Mouse (Mus musculus) ES-E14 (cell line): Measurements from ENCODE around the gene Resp18. TPM values are rescaled to one million over a fixed set of nuclear protein-coding genes. Genes with fewer than 3 reads are reported as not detected.

Source experiments
- DNase-seq: peaks from one replicate; pipeline ENCODE4 v3.0.0-alpha.2; 2013; ENCODE audit warnings: low read depth, low spot score
- H3K27ac ChIP-seq: 2 replicates; pipeline ENCODE4 v1.5.1; 2012; ENCODE audit warnings: low read depth, mild to moderate bottlenecking, low read length, moderate library complexity, mixed read lengths; ENCODE audit not compliant: poor library complexity, insufficient read depth, severe bottlenecking
- H3K36me3 ChIP-seq: 2 replicates; pipeline ENCODE4 v1.6.1; 2012; ENCODE audit warnings: mild to moderate bottlenecking, low read length, moderate library complexity, mixed read lengths; ENCODE audit not compliant: control insufficient read depth, poor library complexity, insufficient read depth, severe bottlenecking
- H3K4me1 ChIP-seq, 2 experiments: fragments of 150-350 bp in 1 of 2; sonication (generic) in 1 of 2; 2 replicates each; pipeline ENCODE4 v1.6.1; 2012; ENCODE audit warnings: low read length in 2 of 2, mild to moderate bottlenecking in 1 of 2, mixed read lengths in 1 of 2; ENCODE audit not compliant: control insufficient read depth in 2 of 2, insufficient read depth in 2 of 2, poor library complexity in 1 of 2
- H3K4me3 ChIP-seq, 2 experiments: fragments of 150-350 bp in 1 of 2; sonication (generic) in 1 of 2; 2 replicates each; pipeline ENCODE4 v1.5.1; 2012; ENCODE audit warnings: low read length in 2 of 2, low read depth in 1 of 2, mild to moderate bottlenecking in 1 of 2, mixed read lengths in 1 of 2; ENCODE audit not compliant: insufficient read depth in 1 of 2, poor library complexity in 1 of 2, severe bottlenecking in 1 of 2
- H3K9ac ChIP-seq: 2 replicates; pipeline ENCODE4 v1.6.1; 2012; ENCODE audit warnings: low read depth, mild to moderate bottlenecking, low read length, mixed read lengths; ENCODE audit not compliant: poor library complexity, insufficient read depth, severe bottlenecking
- H3K9me3 ChIP-seq: fragments of 150-350 bp; sonication (generic); 2 replicates; pipeline ENCODE4 v1.6.1; 2012; ENCODE audit warnings: low read depth, mild to moderate bottlenecking, low read length; ENCODE audit not compliant: control insufficient read depth, insufficient read depth
- CHD2 ChIP-seq: IDR thresholded peaks from 2 replicates; pipeline ENCODE4 v1.6.1; 2014; ENCODE audit warnings: mild to moderate bottlenecking, low read depth, low read length, inconsistent platforms
- HCFC1 ChIP-seq: IDR thresholded peaks from 2 replicates; pipeline ENCODE4 v1.6.1; 2012; ENCODE audit warnings: low read length, inconsistent platforms, borderline replicate concordance; ENCODE audit not compliant: insufficient read depth
- MAFK ChIP-seq: IDR thresholded peaks from 2 replicates; pipeline ENCODE4 v1.6.1; 2014; ENCODE audit warnings: mild to moderate bottlenecking, low read depth, low read length, inconsistent platforms; ENCODE audit not compliant: insufficient read depth
- ZC3H11A ChIP-seq: IDR thresholded peaks from 2 replicates; pipeline ENCODE4 v1.6.1; 2012; ENCODE audit warnings: low read depth, mild to moderate bottlenecking, inconsistent platforms, low read length, borderline replicate concordance
- ZNF384 ChIP-seq: IDR thresholded peaks from 2 replicates; pipeline ENCODE4 v1.6.1; 2012; ENCODE audit warnings: low read depth, low read length, inconsistent platforms
- in situ Hi-C, 2 experiments: fragments of 600-800 bp; cut with MboI; formaldehyde crosslinking; loops; one replicate each; pipeline ENCODE4 v1.15.1; 2025; ENCODE audit warnings: low sequenced_read_pairs in 2 of 2, inconsistent platforms in 1 of 2; ENCODE audit not compliant: unreplicated experiment in 2 of 2
- total RNA-seq: library from RNA; depleted of rRNA; stranded (reverse); fragments of 300-350 nt; gene quantifications from 2 replicates; pipeline ENCODE4 v1.2.3, GENCODE M21; 2012

Resp18 gene
- total RNA-seq, 1 experiment: not detected

GRCm38 (mm10) chr1:75254625-75255013, 23.6 kb downstream of the Resp18 start:
- no peak overlapping the region for H3K27ac ChIP-seq
- H3K9ac ChIP-seq: no peak overlapping the region
- TF ChIP-seq MAFK (no peak), ZC3H11A (no peak), ZNF384 (no peak), CHD2 (no peak), HCFC1 (no peak)
- no peaks in the 10 kb centered on the region for H3K9me3 ChIP-seq
- peaks cover 4 to 25% of the 10 kb centered on the region in 2 experiments; a peak in 2 of 4 replicates for H3K4me1 ChIP-seq
- no peak for DNase-seq
- no peak overlapping the region for H3K4me3 ChIP-seq
- in situ Hi-C loops: no loop called here
- H3K36me3 ChIP-seq: no peaks in the 10 kb centered on the region

GRCm38 (mm10) chr1:75253849-75254624, 24.2 kb downstream of the Resp18 start:
- TF ChIP-seq HCFC1 (no peak), MAFK (no peak), ZNF384 (no peak), CHD2 (no peak), ZC3H11A (no peak)
- H3K27ac ChIP-seq: no peak overlapping the region
- peak overlapping the region in 1 of 2 experiments; percentile 14; a peak in 1 of 4 replicates for H3K4me3 ChIP-seq
- no peaks in the 10 kb centered on the region for H3K36me3 ChIP-seq
- peak; percentile 77 for DNase-seq
- peaks cover 4 to 25% of the 10 kb centered on the region in 2 experiments; a peak in 2 of 4 replicates for H3K4me1 ChIP-seq
- no peaks in the 10 kb centered on the region for H3K9me3 ChIP-seq
- no peak overlapping the region for H3K9ac ChIP-seq
- in situ Hi-C loops: no loop called here

GRCm38 (mm10) chr1:75253029-75253428, 25.2 kb downstream of the Resp18 start:
- Histone ChIP-seq H3K9ac (no peak overlapping the region), H3K4me3 (peak overlapping the region; percentile 21 to 23; a peak in 3 of 4 replicates), H3K27ac (no peak overlapping the region), H3K36me3 (no peaks in the 10 kb centered on the region), H3K9me3 (no peaks in the 10 kb centered on the region), H3K4me1 (peaks cover 4 to 25% of the 10 kb centered on the region in 2 experiments; a peak in 2 of 4 replicates)
- DNase-seq: no peak
- in situ Hi-C loops: no loop called here
- no peak for TF ChIP-seq ZC3H11A

- Histone ChIP-seq H3K27ac (no peak overlapping the region), H3K4me3 (no peak overlapping the region), H3K9me3 (no peaks in the 10 kb centered on the region), H3K9ac (no peak overlapping the region), H3K36me3 (no peaks in the 10 kb centered on the region), H3K4me1 (peaks cover 4 to 31% of the 10 kb centered on the region in 2 experiments; a peak in 3 of 4 replicates)
- in situ Hi-C loops: no loop called here
- TF ChIP-seq ZC3H11A (no peak), CHD2 (no peak), ZNF384 (no peak), HCFC1 (no peak), MAFK (no peak)
- no peak for DNase-seq
Measured at GRCm38 (mm10) chr1:75252308-75252707, 25.9 kb downstream of the Resp18 start.
